Mouse (Mus musculus) adrenal gland, postnatal 36 days (tissue): ENCODE results near the gene Ppp1r1c. TPM values are rescaled to one million over a fixed set of nuclear protein-coding genes. Genes with fewer than 3 reads are reported as not detected.
"Not testable (repeated sequence)": the region's sequence is repeated elsewhere in the genome, so short reads cannot be mapped to it uniquely, and the experiment has no call there.

Experiments used
- DNase-seq, 2 experiments: peaks; one replicate each; pipeline ENCODE4 v3.0.0; 2021; ENCODE audit warnings: mixed read lengths in 1 of 2
- total RNA-seq, 2 experiments: library from RNA; stranded (reverse); gene quantifications; 2 replicates each; pipeline ENCODE4 v1.2.3; 2021

Ppp1r1c gene
- total RNA-seq, 2 experiments from 2014 or later = not detected

GRCm38 (mm10) chr2:79744164-79744563, 36.6 kb downstream of the Ppp1r1c start:
- no peak for DNase-seq

GRCm38 (mm10) chr2:79751685-79752084, 44.1 kb downstream of the Ppp1r1c start:
- DNase-seq = no peak

GRCm38 (mm10) chr2:79760018-79760417, 52.4 kb downstream of the Ppp1r1c start:
- DNase-seq = no peak

GRCm38 (mm10) chr2:79762723-79763388, 55.3 kb downstream of the Ppp1r1c start:
- no peak for DNase-seq

GRCm38 (mm10) chr2:79765032-79765431, 57.5 kb downstream of the Ppp1r1c start:
- no peak for DNase-seq

- no peak for DNase-seq
These were observed 58.1 kb downstream of the Ppp1r1c start for GRCm38 (mm10) chr2:79765723-79766122.

- no peak for DNase-seq
These were observed 61.0 kb downstream of the Ppp1r1c start for GRCm38 (mm10) chr2:79768625-79769024.

- no peak for DNase-seq
These were observed 62.7 kb downstream of the Ppp1r1c start for GRCm38 (mm10) chr2:79770307-79770706.

- peak; percentile 63 to 79 for DNase-seq
These were observed 66.8 kb downstream of the Ppp1r1c start for GRCm38 (mm10) chr2:79774372-79774771.

GRCm38 (mm10) chr2:79777801-79778200, 70.2 kb downstream of the Ppp1r1c start:
- no peak for DNase-seq

GRCm38 (mm10) chr2:79780772-79781171, 73.2 kb downstream of the Ppp1r1c start:
- no peak for DNase-seq

- DNase-seq = no peak
These were observed 78.1 kb downstream of the Ppp1r1c start for GRCm38 (mm10) chr2:79785541-79786134.

- no peak for DNase-seq
These were observed 78.9 kb downstream of the Ppp1r1c start for GRCm38 (mm10) chr2:79786467-79786866.

GRCm38 (mm10) chr2:79793186-79793585, 85.6 kb downstream of the Ppp1r1c start:
- DNase-seq = no peak

GRCm38 (mm10) chr2:79797444-79797843, 89.9 kb downstream of the Ppp1r1c start:
- DNase-seq = no peak

- DNase-seq = no peak
These were observed 91.0 kb downstream of the Ppp1r1c start for GRCm38 (mm10) chr2:79798627-79799026.

GRCm38 (mm10) chr2:79815708-79816484, 108.3 kb downstream of the Ppp1r1c start:
- no peak for DNase-seq

GRCm38 (mm10) chr2:79819543-79819942, 112.0 kb downstream of the Ppp1r1c start:
- DNase-seq = no peak

GRCm38 (mm10) chr2:79825853-79826252, 118.3 kb downstream of the Ppp1r1c start:
- DNase-seq = no peak

- no peak for DNase-seq
These were observed 131.5 kb downstream of the Ppp1r1c start for GRCm38 (mm10) chr2:79839090-79839489.

- DNase-seq = no peak
These were observed 131.9 kb downstream of the Ppp1r1c start for GRCm38 (mm10) chr2:79839513-79839912.

- DNase-seq = not testable (repeated sequence)
These were observed 139.8 kb downstream of the Ppp1r1c start for GRCm38 (mm10) chr2:79847396-79847795.

GRCm38 (mm10) chr2:79856874-79857273, 149.3 kb downstream of the Ppp1r1c start:
- DNase-seq = no peak
